Mouse (Mus musculus): ENCODE measurements at regions not wholly inside any gene's neighbourhood (a gene's known extent, or its start where the extent isn't known, plus 50 kb on each side); places are given as distances from the start of the nearest gene placed in this dataset.

GRCm38 (mm10) chr1:90711103-90711502, 108.3 kb downstream of the Cops8 start:
- intact Hi-C loops (cut with DNase I) = no loop called here
- no peak for DNase-seq

Measured in gastrocnemius, postnatal 36 days (tissue).